Mouse (Mus musculus): ENCODE results near the gene Hsd3b7. TPM values are rescaled to one million over a fixed set of nuclear protein-coding genes. Genes with fewer than 3 reads are reported as not detected.

Hsd3b7 gene
- polyA plus RNA-seq, 1 experiment from 2014 or later = 6.5 TPM

GRCm38 (mm10) chr7:127809846-127810245 lies 9.4 kb downstream of the Hsd3b7 start:
- Histone ChIP-seq H3K36me3 (ENCODE audit: control insufficient read depth, insufficient read depth, low read length) (no peaks in the 10 kb centered on the region), H3K27ac (ENCODE audit: low read depth, low read length) (no peak overlapping the region), H3K9me3 (ENCODE audit: control insufficient read depth, low read length) (no peaks in the 10 kb centered on the region), H3K4me3 (ENCODE audit: low read depth, low read length) (no peak overlapping the region), H3K4me1 (replicated peaks; ENCODE audit: control insufficient read depth, insufficient read depth, low read length) (no peaks in the 10 kb centered on the region), H3K27me3 (ENCODE audit: control insufficient read depth, insufficient read depth, low read length) (no peaks in the 10 kb centered on the region), H3K4me2 (ENCODE audit: low read depth, low read length, severe bottlenecking) (no peak overlapping the region), H3K9ac (ENCODE audit: low read length) (no peak overlapping the region)
- whole genome bisulfite sequencing = 85% methylated on average over 1 of the region's 1 CpGs
- ATAC-seq (replicated peaks; ENCODE audit: low FRiP score) (no peak), DNase-seq (ENCODE audit: low spot score) (no peak)

GRCm38 (mm10) chr7:127810650-127811049 lies 10.2 kb downstream of the Hsd3b7 start:
- DNase-seq (ENCODE audit: low spot score) (no peak), ATAC-seq (replicated peaks; ENCODE audit: low FRiP score) (no peak)
- H3K4me3 ChIP-seq (ENCODE audit: low read depth, low read length) = no peak overlapping the region
- no peak overlapping the region for H3K9ac ChIP-seq (ENCODE audit: low read length)
- no peak overlapping the region for H3K27ac ChIP-seq (ENCODE audit: low read depth, low read length)
- WGBS = 81% methylated on average over 10 of the region's 10 CpGs
- H3K4me1 ChIP-seq (replicated peaks; ENCODE audit: control insufficient read depth, insufficient read depth, low read length) = no peaks in the 10 kb centered on the region
- H3K36me3 ChIP-seq (ENCODE audit: control insufficient read depth, insufficient read depth, low read length) = no peaks in the 10 kb centered on the region
- H3K4me2 ChIP-seq (ENCODE audit: low read depth, low read length, severe bottlenecking) = no peak overlapping the region
- no peaks in the 10 kb centered on the region for H3K27me3 ChIP-seq (ENCODE audit: control insufficient read depth, insufficient read depth, low read length)
- H3K9me3 ChIP-seq (ENCODE audit: control insufficient read depth, low read length) = no peaks in the 10 kb centered on the region

GRCm38 (mm10) chr7:127811240-127811639 lies 10.8 kb downstream of the Hsd3b7 start:
- H3K27ac ChIP-seq (ENCODE audit: low read depth, low read length) = no peak overlapping the region
- no peak overlapping the region for H3K4me3 ChIP-seq (ENCODE audit: low read depth, low read length)
- no peak overlapping the region for H3K9ac ChIP-seq (ENCODE audit: low read length)
- H3K4me2 ChIP-seq (ENCODE audit: low read depth, low read length, severe bottlenecking) = no peak overlapping the region
- WGBS = 87% methylated on average over 4 of the region's 4 CpGs
- DNase-seq (ENCODE audit: low spot score) = no peak
- no peaks in the 10 kb centered on the region for H3K4me1 ChIP-seq (replicated peaks; ENCODE audit: control insufficient read depth, insufficient read depth, low read length)
- no peak for ATAC-seq (replicated peaks; ENCODE audit: low FRiP score)
- no peaks in the 10 kb centered on the region for H3K9me3 ChIP-seq (ENCODE audit: control insufficient read depth, low read length)
- no peaks in the 10 kb centered on the region for H3K36me3 ChIP-seq (ENCODE audit: control insufficient read depth, insufficient read depth, low read length)
- no peaks in the 10 kb centered on the region for H3K27me3 ChIP-seq (ENCODE audit: control insufficient read depth, insufficient read depth, low read length)

- H3K27ac ChIP-seq (ENCODE audit: low read depth, low read length) = no peak overlapping the region
- no peaks in the 10 kb centered on the region for H3K4me1 ChIP-seq (replicated peaks; ENCODE audit: control insufficient read depth, insufficient read depth, low read length)
- ATAC-seq (replicated peaks; ENCODE audit: low FRiP score) (no peak), DNase-seq (ENCODE audit: low spot score) (no peak)
- H3K9me3 ChIP-seq (ENCODE audit: control insufficient read depth, low read length) = no peaks in the 10 kb centered on the region
- no peaks in the 10 kb centered on the region for H3K27me3 ChIP-seq (ENCODE audit: control insufficient read depth, insufficient read depth, low read length)
- no peaks in the 10 kb centered on the region for H3K36me3 ChIP-seq (ENCODE audit: control insufficient read depth, insufficient read depth, low read length)
- no peak overlapping the region for H3K4me2 ChIP-seq (ENCODE audit: low read depth, low read length, severe bottlenecking)
- no peak overlapping the region for H3K9ac ChIP-seq (ENCODE audit: low read length)
- no peak overlapping the region for H3K4me3 ChIP-seq (ENCODE audit: low read depth, low read length)
- 90% methylated on average over 3 of the region's 3 CpGs for WGBS
Measured at GRCm38 (mm10) chr7:127812292-127812691, 11.9 kb downstream of the Hsd3b7 start.

- H3K36me3 ChIP-seq (ENCODE audit: control insufficient read depth, insufficient read depth, low read length) = no peaks in the 10 kb centered on the region
- WGBS = 92% methylated on average over 4 of the region's 4 CpGs
- H3K27ac ChIP-seq (ENCODE audit: low read depth, low read length) = no peak overlapping the region
- no peak for ATAC-seq (replicated peaks; ENCODE audit: low FRiP score)
- no peaks in the 10 kb centered on the region for H3K4me1 ChIP-seq (replicated peaks; ENCODE audit: control insufficient read depth, insufficient read depth, low read length)
- no peak overlapping the region for H3K4me2 ChIP-seq (ENCODE audit: low read depth, low read length, severe bottlenecking)
- no peaks in the 10 kb centered on the region for H3K27me3 ChIP-seq (ENCODE audit: control insufficient read depth, insufficient read depth, low read length)
- no peak for DNase-seq (ENCODE audit: low spot score)
- no peak overlapping the region for H3K9ac ChIP-seq (ENCODE audit: low read length)
- H3K9me3 ChIP-seq (ENCODE audit: control insufficient read depth, low read length) = no peaks in the 10 kb centered on the region
- H3K4me3 ChIP-seq (ENCODE audit: low read depth, low read length) = no peak overlapping the region
Measured at GRCm38 (mm10) chr7:127813821-127814220, 13.4 kb downstream of the Hsd3b7 start.

- Histone ChIP-seq H3K27me3 (ENCODE audit: control insufficient read depth, insufficient read depth, low read length) (no peaks in the 10 kb centered on the region), H3K4me1 (replicated peaks; ENCODE audit: control insufficient read depth, insufficient read depth, low read length) (no peaks in the 10 kb centered on the region), H3K4me3 (ENCODE audit: low read depth, low read length) (no peak overlapping the region), H3K36me3 (ENCODE audit: control insufficient read depth, insufficient read depth, low read length) (no peaks in the 10 kb centered on the region), H3K9ac (ENCODE audit: low read length) (no peak overlapping the region), H3K9me3 (ENCODE audit: control insufficient read depth, low read length) (no peaks in the 10 kb centered on the region), H3K27ac (ENCODE audit: low read depth, low read length) (no peak overlapping the region), H3K4me2 (ENCODE audit: low read depth, low read length, severe bottlenecking) (no peak overlapping the region)
- WGBS = 89% methylated on average over 19 of the region's 19 CpGs
- ATAC-seq (replicated peaks; ENCODE audit: low FRiP score) = no peak
- DNase-seq (ENCODE audit: low spot score) = no peak
Measured at GRCm38 (mm10) chr7:127814241-127814921, 14.0 kb downstream of the Hsd3b7 start.

GRCm38 (mm10) chr7:127815116-127815665 lies 14.8 kb downstream of the Hsd3b7 start:
- Histone ChIP-seq H3K9me3 (ENCODE audit: control insufficient read depth, low read length) (no peaks in the 10 kb centered on the region), H3K4me1 (replicated peaks; ENCODE audit: control insufficient read depth, insufficient read depth, low read length) (no peaks in the 10 kb centered on the region), H3K4me3 (ENCODE audit: low read depth, low read length) (no peak overlapping the region), H3K9ac (ENCODE audit: low read length) (no peak overlapping the region), H3K27me3 (ENCODE audit: control insufficient read depth, insufficient read depth, low read length) (no peaks in the 10 kb centered on the region), H3K4me2 (ENCODE audit: low read depth, low read length, severe bottlenecking) (no peak overlapping the region), H3K36me3 (ENCODE audit: control insufficient read depth, insufficient read depth, low read length) (no peaks in the 10 kb centered on the region), H3K27ac (ENCODE audit: low read depth, low read length) (no peak overlapping the region)
- ATAC-seq (replicated peaks; ENCODE audit: low FRiP score) (no peak), DNase-seq (ENCODE audit: low spot score) (no peak)
- WGBS = 95% methylated on average over 15 of the region's 15 CpGs

- Histone ChIP-seq H3K9me3 (ENCODE audit: control insufficient read depth, low read length) (no peaks in the 10 kb centered on the region), H3K4me1 (replicated peaks; ENCODE audit: control insufficient read depth, insufficient read depth, low read length) (no peaks in the 10 kb centered on the region), H3K9ac (ENCODE audit: low read length) (no peak overlapping the region), H3K27ac (ENCODE audit: low read depth, low read length) (no peak overlapping the region), H3K27me3 (ENCODE audit: control insufficient read depth, insufficient read depth, low read length) (no peaks in the 10 kb centered on the region), H3K36me3 (ENCODE audit: control insufficient read depth, insufficient read depth, low read length) (no peaks in the 10 kb centered on the region), H3K4me2 (ENCODE audit: low read depth, low read length, severe bottlenecking) (no peak overlapping the region), H3K4me3 (ENCODE audit: low read depth, low read length) (no peak overlapping the region)
- ATAC-seq (replicated peaks; ENCODE audit: low FRiP score) = no peak
- 77% methylated on average over 15 of the region's 15 CpGs for WGBS
- no peak for DNase-seq (ENCODE audit: low spot score)
Measured at GRCm38 (mm10) chr7:127815954-127816821, 15.8 kb downstream of the Hsd3b7 start.

Measured in forebrain, embryonic 11.5 days (tissue).